Comparison of ENCODE assay signal across 18 mouse cellular contexts in the genomic region with DNA sequence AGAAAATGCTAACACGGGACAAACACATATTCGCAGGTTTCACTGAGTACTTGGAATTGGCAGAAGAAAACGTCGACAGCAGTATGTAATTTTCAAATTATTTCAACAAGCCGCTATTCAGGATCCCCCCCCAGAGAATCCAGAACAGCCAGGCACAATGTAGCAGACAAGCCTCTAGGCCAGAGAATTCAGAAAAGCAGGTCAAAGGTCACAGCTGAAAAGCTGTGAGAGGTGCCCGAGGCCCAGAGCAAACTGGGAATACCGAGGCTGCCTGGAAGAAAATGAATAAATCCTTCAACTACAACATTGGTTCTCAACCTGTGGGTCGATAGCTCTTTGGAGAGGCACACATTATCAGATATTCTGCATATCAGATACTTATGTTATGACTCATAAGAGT. TPM values are rescaled to one million over a fixed set of nuclear protein-coding genes. Genes with fewer than 3 reads are reported as not detected.
DNase-seq lines count a peak whose midpoint lies in the region; ATAC-seq lines count a peak whose summit lies in the region.
"Had no signal": no experiment of that assay in that cellular context is flagged by ENCODE, and none has a peak within 500 bp of the region (broad histone marks: within the 10 kb centered on the region; RNA-seq: fewer than 3 reads in every experiment).

No protein-coding gene starts in this region.

- DNase-seq in adrenal gland, postnatal 10 days, result peak; percentile 24
- DNase-seq in adrenal gland, adult 2 months, result no peak
- no peak for DNase-seq in limb, embryonic 10.5 days (ENCODE audit: low spot score)
- peak; percentile 53 for DNase-seq in embryonic facial prominence, embryonic 11.5 days (ENCODE audit: low spot score)
- DNase-seq in frontal cortex, postnatal 14 days (ENCODE audit: low spot score in 2 of 2), result no peak
- DNase-seq in urinary bladder, adult 18-20 months (ENCODE audit: low spot score in 2 of 2), result no peak
- DNase-seq: cerebellum, adult 9-10 months; gastrocnemius, postnatal 36 days; kidney, adult 11 months; kidney, postnatal 14 days; layer of hippocampus, adult 9-11 months; lung, postnatal 10 days; right cerebral cortex, postnatal 25 days; thymus, adult 2 months had no signal

- 0 out of 2 replicates have a peak overlapping the region, but pooled peaks have one; percentile 35 for H3K27ac ChIP-seq in limb, embryonic 12.5 days
- no peak overlapping the region for H3K27ac ChIP-seq in limb, embryonic 10.5 days
- H3K27ac ChIP-seq in embryonic facial prominence, embryonic 11.5 days (replicated peaks; ENCODE audit: low read depth, low read length), result no peak overlapping the region
- H3K27ac ChIP-seq in liver, embryonic 15.5 days (replicated peaks), result no peak overlapping the region

- H3K36me3 ChIP-seq in limb, embryonic 12.5 days, result peaks cover 75% of the 10 kb centered on the region
- H3K36me3 ChIP-seq in limb, embryonic 10.5 days, result peaks cover 80% of the 10 kb centered on the region
- H3K36me3 ChIP-seq in embryonic facial prominence, embryonic 11.5 days (replicated peaks; ENCODE audit: control insufficient read depth, insufficient read depth, low read depth, low read length), result peaks cover 29% of the 10 kb centered on the region
- H3K36me3 ChIP-seq in liver, embryonic 15.5 days (replicated peaks), result peaks cover 80% of the 10 kb centered on the region

- H3K9me3 ChIP-seq in limb, embryonic 12.5 days, result no peaks in the 10 kb centered on the region
- H3K9me3 ChIP-seq in limb, embryonic 10.5 days (replicated peaks), result no peaks in the 10 kb centered on the region
- no peaks in the 10 kb centered on the region for H3K9me3 ChIP-seq in embryonic facial prominence, embryonic 11.5 days (replicated peaks; ENCODE audit: control insufficient read depth, low read length)
- no peaks in the 10 kb centered on the region for H3K9me3 ChIP-seq in liver, embryonic 15.5 days (replicated peaks)

- no peak for ATAC-seq in limb, embryonic 12.5 days (ENCODE audit: insufficient number of reproducible peaks, insufficient read depth, low FRiP score, low TSS enrichment, low read depth)
- no peak for ATAC-seq in embryonic facial prominence, embryonic 11.5 days (replicated peaks; ENCODE audit: insufficient number of reproducible peaks, low FRiP score, low TSS enrichment, low read depth)
- ATAC-seq in liver, embryonic 15.5 days (ENCODE audit: insufficient read depth), result no peak
- ATAC-seq: forebrain, embryonic 16.5 days had no signal

- H3K4me3 ChIP-seq in limb, embryonic 12.5 days (replicated peaks), result no peak overlapping the region
- H3K4me3 ChIP-seq in limb, embryonic 10.5 days, result no peak overlapping the region
- H3K4me3 ChIP-seq in embryonic facial prominence, embryonic 11.5 days (ENCODE audit: low read depth, low read length), result no peak overlapping the region
- H3K4me3 ChIP-seq in liver, embryonic 15.5 days (replicated peaks), result no peak overlapping the region

- H3K27me3 ChIP-seq in limb, embryonic 12.5 days, result no peaks in the 10 kb centered on the region
- H3K27me3 ChIP-seq in limb, embryonic 10.5 days (ENCODE audit: low read depth, poor library complexity, severe bottlenecking), result no peaks in the 10 kb centered on the region
- H3K27me3 ChIP-seq in embryonic facial prominence, embryonic 11.5 days (ENCODE audit: control insufficient read depth, insufficient read depth, low read length), result no peaks in the 10 kb centered on the region
- no peaks in the 10 kb centered on the region for H3K27me3 ChIP-seq in liver, embryonic 15.5 days
- H3K27me3 ChIP-seq: CH12.LX had no signal

- H3K4me2 ChIP-seq in limb, embryonic 12.5 days, result 0 out of 2 replicates have a peak overlapping the region, but pooled peaks have one; percentile 7
- no peak overlapping the region for H3K4me2 ChIP-seq in embryonic facial prominence, embryonic 11.5 days (ENCODE audit: low read depth, low read length)
- 0 out of 2 replicates have a peak overlapping the region, but pooled peaks have one; percentile 87 for H3K4me2 ChIP-seq in liver, embryonic 15.5 days

- H3K9ac ChIP-seq in limb, embryonic 12.5 days (replicated peaks), result no peak overlapping the region
- H3K9ac ChIP-seq in embryonic facial prominence, embryonic 11.5 days (replicated peaks; ENCODE audit: low read length), result no peak overlapping the region
- no peak overlapping the region for H3K9ac ChIP-seq in liver, embryonic 15.5 days

- WGBS in limb, embryonic 12.5 days, result 62% methylated on average over 8 of the region's 8 CpGs
- WGBS in limb, embryonic 10.5 days, result 60% methylated on average over 8 of the region's 8 CpGs
- WGBS in embryonic facial prominence, embryonic 11.5 days, result 50% methylated on average over 8 of the region's 8 CpGs
- WGBS in liver, embryonic 15.5 days (ENCODE audit: insufficient replicate concordance), result 83% methylated on average over 8 of the region's 8 CpGs

- peaks cover 46% of the 10 kb centered on the region for H3K4me1 ChIP-seq in limb, embryonic 12.5 days (replicated peaks)
- H3K4me1 ChIP-seq in limb, embryonic 10.5 days, result peaks cover 43% of the 10 kb centered on the region
- no peaks in the 10 kb centered on the region; the same call in 1 of the 2 replicates for H3K4me1 ChIP-seq in embryonic facial prominence, embryonic 11.5 days (ENCODE audit: control insufficient read depth, insufficient read depth, low read length)
- peaks cover 44% of the 10 kb centered on the region for H3K4me1 ChIP-seq in liver, embryonic 15.5 days (replicated peaks)

RNA-seq across cellular contexts. Expression of a gene that starts 4.5 kb away (rescaled TPM):
- 10 to 100 TPM; 48.5 to 50.1 TPM for total RNA-seq in adrenal gland, postnatal 10 days (2021)
- 1 to 10 TPM; 4.2 to 6.2 TPM for total RNA-seq in adrenal gland, adult 2 months (2021)
- 2.0 and 3.6 TPM in 2 replicates for polyA plus RNA-seq in adrenal gland, adult 2 months (2012; rRNA removed)
- polyA plus RNA-seq in limb, embryonic 12.5 days (2016; fragmentation: Nextera tagmentation; extraction: Ambion mirVana), result 434 and 459 TPM in 2 replicates
- polyA plus RNA-seq in limb, embryonic 10.5 days (2016; fragmentation: Nextera tagmentation; extraction: Ambion mirVana), result 546 and 560 TPM in 2 replicates
- 507 and 508 TPM in 2 replicates for polyA plus RNA-seq in embryonic facial prominence, embryonic 11.5 days (2014; fragmentation: Nextera tagmentation; extraction: Ambion mirVana)
- 292 and 305 TPM in 2 replicates for polyA plus RNA-seq in liver, embryonic 15.5 days (2015; fragmentation: Nextera tagmentation; extraction: Ambion mirVana)

RNA-seq across cellular contexts. Expression of a gene that starts 50.4 kb away (rescaled TPM):
- total RNA-seq in adrenal gland, postnatal 10 days (2021), result 10 to 100 TPM; 18.5 to 31.6 TPM
- total RNA-seq in adrenal gland, adult 2 months (2021), result 10 to 100 TPM; 10.2 to 12.9 TPM
- 0.79 and 0.83 TPM in 2 replicates for polyA plus RNA-seq in adrenal gland, adult 2 months (2012; rRNA removed)
- polyA plus RNA-seq in limb, embryonic 12.5 days (2016; fragmentation: Nextera tagmentation; extraction: Ambion mirVana), result 32.0 and 32.5 TPM in 2 replicates
- polyA plus RNA-seq in limb, embryonic 10.5 days (2016; fragmentation: Nextera tagmentation; extraction: Ambion mirVana), result 23.9 and 26.1 TPM in 2 replicates
- 32.5 and 34.4 TPM in 2 replicates for polyA plus RNA-seq in embryonic facial prominence, embryonic 11.5 days (2014; fragmentation: Nextera tagmentation; extraction: Ambion mirVana)
- 8.3 and 10.2 TPM in 2 replicates for polyA plus RNA-seq in liver, embryonic 15.5 days (2015; fragmentation: Nextera tagmentation; extraction: Ambion mirVana)

Comparison
In these comparisons a context has a peak if more than half of its experiments do, and no peak if none do; other contexts are left out.
1. DNase-seq: peak in adrenal gland, postnatal 10 days (single experiment) and embryonic facial prominence, embryonic 11.5 days (single experiment); none in adrenal gland, adult 2 months (single experiment), limb, embryonic 10.5 days (single experiment), frontal cortex, postnatal 14 days (0 of 2) and urinary bladder, adult 18-20 months (0 of 2).
2. RNA of a gene that starts 4.5 kb away (polyA plus RNA-seq): 546 to 560 TPM in limb, embryonic 10.5 days, 507 to 508 TPM in embryonic facial prominence, embryonic 11.5 days, 434 to 459 TPM in limb, embryonic 12.5 days and 292 to 305 TPM in liver, embryonic 15.5 days; 2.0 to 3.6 TPM in adrenal gland, adult 2 months; every median in the first group is over 10 times any median in the second.